Mouse (Mus musculus) MEL (cell line): ENCODE results near the gene Pde4b. TPM values are rescaled to one million over a fixed set of nuclear protein-coding genes. Genes with fewer than 3 reads are reported as not detected.

ENCODE experiments used
- DNase-seq: peaks from one replicate; pipeline ENCODE4 v3.0.0; 2011; ENCODE audit warnings: low read depth, low spot score
- H3K27ac ChIP-seq: 2 replicates; pipeline ENCODE4 v1.5.1; 2012; ENCODE audit warnings: low read depth, mild to moderate bottlenecking, control low read depth, low read length, moderate library complexity; ENCODE audit not compliant: control insufficient read depth
- H3K27me3 ChIP-seq, 2 experiments: fragments of 150-350 bp in 1 of 2; sonication (generic) in 1 of 2; 2 replicates each; pipeline ENCODE4 v1.6.1; 2012; ENCODE audit warnings: low read length in 2 of 2, mild to moderate bottlenecking in 2 of 2, improper control_type of control experiment in 1 of 2, moderate library complexity in 1 of 2; ENCODE audit not compliant: insufficient read depth in 2 of 2, control insufficient read depth in 1 of 2
- H3K36me3 ChIP-seq, 2 experiments: 2 replicates each; pipeline ENCODE4 v1.6.1; 2012 to 2014; ENCODE audit warnings: low read length in 2 of 2, improper control_type of control experiment in 1 of 2, inconsistent platforms in 1 of 2, mild to moderate bottlenecking in 1 of 2; ENCODE audit not compliant: insufficient read depth in 2 of 2, control insufficient read depth in 1 of 2
- H3K4me1 ChIP-seq, 2 experiments: fragments of 150-350 bp in 1 of 2; sonication (generic) in 1 of 2; 2 replicates each; pipeline ENCODE4 v1.6.1; 2012; ENCODE audit warnings: low read length in 2 of 2, improper control_type of control experiment in 1 of 2, mild to moderate bottlenecking in 1 of 2; ENCODE audit not compliant: insufficient read depth in 2 of 2, control insufficient read depth in 1 of 2
- H3K4me3 ChIP-seq, 2 experiments: fragments of 150-350 bp in 1 of 2; sonication (generic) in 1 of 2; 2 replicates each; pipeline ENCODE4 v1.5.1; 2012; ENCODE audit warnings: low read depth in 2 of 2, low read length in 2 of 2, mild to moderate bottlenecking in 2 of 2, moderate library complexity in 2 of 2, control low read depth in 1 of 2, improper control_type of control experiment in 1 of 2; ENCODE audit not compliant: control insufficient read depth in 1 of 2, insufficient read depth in 1 of 2
- H3K79me2 ChIP-seq: 2 replicates; pipeline ENCODE4 v1.6.1; 2012; ENCODE audit warnings: mild to moderate bottlenecking, low read length, moderate library complexity; ENCODE audit not compliant: control insufficient read depth, poor library complexity, insufficient read depth
- H3K9ac ChIP-seq: 2 replicates; pipeline ENCODE4 v1.6.1; 2012; ENCODE audit warnings: low read depth, mild to moderate bottlenecking, control low read depth, low read length, moderate library complexity; ENCODE audit not compliant: control insufficient read depth, poor library complexity, severe bottlenecking
- H3K9me3 ChIP-seq: fragments of 150-350 bp; sonication (generic); replicated peaks from 2 replicates; pipeline ENCODE4 v1.6.1; 2012; ENCODE audit warnings: mild to moderate bottlenecking, low read length, improper control_type of control experiment, moderate library complexity; ENCODE audit not compliant: insufficient read depth
- BHLHE40 ChIP-seq: IDR thresholded peaks from 2 replicates; pipeline ENCODE4 v1.6.1; 2012; ENCODE audit warnings: low read depth, mild to moderate bottlenecking, inconsistent platforms, low read length, improper control_type of control experiment, borderline replicate concordance
- CHD1 ChIP-seq: IDR thresholded peaks from 2 replicates; pipeline ENCODE4 v1.6.1; 2012; ENCODE audit warnings: low read depth, mild to moderate bottlenecking, inconsistent platforms, low read length, improper control_type of control experiment
- E2F4 ChIP-seq: IDR thresholded peaks from 2 replicates; pipeline ENCODE4 v1.6.1; 2011; ENCODE audit warnings: low read depth, low read length, improper control_type of control experiment, borderline replicate concordance
- ELF1 ChIP-seq: IDR thresholded peaks from 2 replicates; pipeline ENCODE4 v1.6.1; 2014; ENCODE audit warnings: low read depth, mild to moderate bottlenecking, inconsistent platforms, low read length, improper control_type of control experiment, moderate library complexity
- ETS1 ChIP-seq: IDR thresholded peaks from 2 replicates; pipeline ENCODE4 v1.6.1; 2012; ENCODE audit warnings: low read depth, mild to moderate bottlenecking, inconsistent platforms, low read length, improper control_type of control experiment, moderate library complexity
- GABPA ChIP-seq: IDR thresholded peaks from 2 replicates; pipeline ENCODE4 v1.6.1; 2012; ENCODE audit warnings: low read depth, mild to moderate bottlenecking, inconsistent platforms, low read length, improper control_type of control experiment, moderate library complexity
- GATA1 ChIP-seq: IDR thresholded peaks from 2 replicates; pipeline ENCODE4 v1.6.1; 2011; ENCODE audit warnings: low read depth, low read length, improper control_type of control experiment
- HCFC1 ChIP-seq: IDR thresholded peaks from 2 replicates; pipeline ENCODE4 v1.6.1; 2012; ENCODE audit warnings: low read depth, mild to moderate bottlenecking, inconsistent platforms, low read length, improper control_type of control experiment, moderate library complexity
- JUND ChIP-seq: IDR thresholded peaks from 2 replicates; pipeline ENCODE4 v1.6.1; 2011; ENCODE audit warnings: low read depth, mild to moderate bottlenecking, improper control_type of control experiment, low read length
- MAFK ChIP-seq: IDR thresholded peaks from 2 replicates; pipeline ENCODE4 v1.6.1; 2011; ENCODE audit warnings: low read depth, mild to moderate bottlenecking, low read length, improper control_type of control experiment, borderline replicate concordance
- MAX ChIP-seq: IDR thresholded peaks from 2 replicates; pipeline ENCODE4 v1.6.1; 2011; ENCODE audit warnings: low read length, improper control_type of control experiment
- MAZ ChIP-seq: IDR thresholded peaks from 2 replicates; pipeline ENCODE4 v1.6.1; 2012; ENCODE audit warnings: low read depth, mild to moderate bottlenecking, inconsistent platforms, low read length, improper control_type of control experiment
- MYB ChIP-seq: IDR thresholded peaks from 2 replicates; pipeline ENCODE4 v1.6.1; 2011; ENCODE audit warnings: mild to moderate bottlenecking, low read depth, low read length, improper control_type of control experiment
- NELFE ChIP-seq: IDR thresholded peaks from 2 replicates; pipeline ENCODE4 v1.6.1; 2011; ENCODE audit warnings: low read depth, low read length, improper control_type of control experiment
- NRF1 ChIP-seq: IDR thresholded peaks from 2 replicates; pipeline ENCODE4 v1.6.1; 2014; ENCODE audit warnings: low read depth, mild to moderate bottlenecking, inconsistent platforms, low read length, improper control_type of control experiment, moderate library complexity; ENCODE audit not compliant: poor library complexity, insufficient read depth, severe bottlenecking
- POLR2A ChIP-seq, 2 experiments: IDR thresholded peaks; 2 replicates each; pipeline ENCODE4 v1.6.1; 2011 to 2012; ENCODE audit warnings: low read length in 2 of 2, mild to moderate bottlenecking in 2 of 2, control low read depth in 1 of 2, improper control_type of control experiment in 1 of 2, low read depth in 1 of 2, moderate library complexity in 1 of 2; ENCODE audit not compliant: control insufficient read depth in 1 of 2, insufficient read depth in 1 of 2, poor library complexity in 1 of 2
- POLR2AphosphoS2 ChIP-seq: IDR thresholded peaks from 2 replicates; pipeline ENCODE4 v1.6.1; 2011; ENCODE audit warnings: low read length, improper control_type of control experiment
- POLR2AphosphoS5 ChIP-seq: IDR thresholded peaks from 2 replicates; pipeline ENCODE4 v1.6.1; 2012; ENCODE audit warnings: low read depth, borderline replicate concordance, mild to moderate bottlenecking, inconsistent platforms, low read length, moderate library complexity, mixed read lengths
- RAD21 ChIP-seq: IDR thresholded peaks from 2 replicates; pipeline ENCODE4 v1.6.1; 2011; ENCODE audit warnings: mild to moderate bottlenecking, low read depth, low read length, improper control_type of control experiment
- SIN3A ChIP-seq: IDR thresholded peaks from 2 replicates; pipeline ENCODE4 v1.6.1; 2012; ENCODE audit warnings: low read length, improper control_type of control experiment, inconsistent platforms
- TAL1 ChIP-seq: IDR thresholded peaks from 2 replicates; pipeline ENCODE4 v1.6.1; 2012; ENCODE audit warnings: mild to moderate bottlenecking, inconsistent platforms, low read length, moderate library complexity, mixed read lengths
- TCF12 ChIP-seq: IDR thresholded peaks from 2 replicates; pipeline ENCODE4 v1.6.1; 2014; ENCODE audit warnings: low read depth, mild to moderate bottlenecking, inconsistent platforms, low read length, improper control_type of control experiment, moderate library complexity
- UBTF ChIP-seq: IDR thresholded peaks from 2 replicates; pipeline ENCODE4 v1.6.1; 2012; ENCODE audit warnings: low read depth, mild to moderate bottlenecking, inconsistent platforms, low read length, improper control_type of control experiment, moderate library complexity, borderline replicate concordance; ENCODE audit not compliant: insufficient read depth
- USF1 ChIP-seq: IDR thresholded peaks from 2 replicates; pipeline ENCODE4 v1.6.1; 2014; ENCODE audit warnings: low read depth, mild to moderate bottlenecking, inconsistent platforms, low read length, improper control_type of control experiment, moderate library complexity
- ZC3H11A ChIP-seq: IDR thresholded peaks from 2 replicates; pipeline ENCODE4 v1.6.1; 2012; ENCODE audit warnings: low read depth, mild to moderate bottlenecking, inconsistent platforms, low read length, improper control_type of control experiment
- ZNF384 ChIP-seq: IDR thresholded peaks from 2 replicates; pipeline ENCODE4 v1.6.1; 2012; ENCODE audit warnings: low read depth, mild to moderate bottlenecking, inconsistent platforms, low read length, improper control_type of control experiment
- polyA plus RNA-seq, 2 experiments: library from polyadenylated mRNA; stranded (reverse) in 1 of 2; unstranded in 1 of 2; fragments of >175 nt in 1 of 2; fragments of >200 nt in 1 of 2; gene quantifications; 2 replicates each; pipeline versions ENCODE4 v1.2.1 to v1.2.4; 2012; ENCODE audit warnings: low replicate concordance in 2 of 2, low read depth in 1 of 2; ENCODE audit not compliant: insufficient read length in 2 of 2, insufficient read depth in 1 of 2, missing spikeins in 1 of 2
- total RNA-seq: library from RNA; depleted of rRNA; stranded (reverse); fragments of 300-350 nt; gene quantifications from 2 replicates; pipeline ENCODE4 v1.2.3, GENCODE M21; 2012

Pde4b gene
- total and polyA plus RNA-seq, 3 experiments = 2.7 to 6.0 TPM; not detected in 1

DNA sequence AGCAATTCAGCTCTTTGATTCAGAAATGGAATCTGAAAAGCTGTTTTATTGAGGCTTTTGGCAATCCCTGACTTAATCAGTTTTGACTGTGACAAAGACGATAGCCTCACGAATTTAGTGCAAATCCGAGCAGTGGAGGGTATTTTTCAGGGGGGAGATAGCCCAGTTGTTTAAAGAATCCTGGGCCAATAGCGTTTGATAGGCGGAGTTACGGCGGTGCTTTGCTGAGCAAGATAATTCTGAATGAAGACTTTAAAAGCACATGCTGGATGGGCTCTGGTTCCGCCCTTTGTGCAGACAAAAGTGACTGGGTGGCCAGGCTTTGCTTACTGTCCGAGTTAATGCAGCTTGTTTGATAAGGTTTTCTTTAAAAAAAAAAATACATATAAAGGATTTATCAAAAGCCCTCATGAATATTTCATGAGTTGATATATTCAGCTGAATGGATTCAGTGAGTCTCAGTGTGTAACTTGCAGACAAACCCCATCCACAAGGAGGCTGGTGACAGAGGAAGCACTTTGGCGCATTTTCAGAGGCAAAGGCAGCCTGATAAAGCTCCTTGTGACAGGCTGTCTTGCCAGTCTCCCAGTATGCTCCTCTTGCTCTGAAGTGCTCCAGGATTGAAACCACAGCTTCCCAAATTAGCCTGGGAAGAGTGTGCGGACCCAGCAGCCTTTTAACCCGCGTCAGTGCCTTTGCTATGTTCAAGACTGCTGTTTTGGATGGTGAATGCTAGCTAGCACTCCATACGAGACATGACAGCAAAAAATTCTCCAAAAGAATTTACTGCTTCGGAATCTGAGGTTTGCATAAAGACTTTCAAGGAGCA is 167.3 kb downstream of the Pde4b start:
- DNase-seq = no peak
- no peak overlapping the region for H3K27ac ChIP-seq
- TF ChIP-seq GATA1 (no peak), MYB (no peak), POLR2AphosphoS5 (no peak), USF1 (no peak), TCF12 (no peak), NELFE (no peak), GABPA (no peak), MAZ (no peak), ZNF384 (no peak), TAL1 (no peak), POLR2AphosphoS2 (no peak), RAD21 (no peak), ETS1 (no peak), ELF1 (no peak), MAFK (no peak), UBTF (no peak), SIN3A (no peak)
- no peak overlapping the region for H3K4me3 ChIP-seq
- H3K27me3 ChIP-seq = no peaks in the 10 kb centered on the region
- no peaks in the 10 kb centered on the region for H3K36me3 ChIP-seq
- no peaks in the 10 kb centered on the region for H3K4me1 ChIP-seq
- H3K9ac ChIP-seq = no peak overlapping the region
- H3K79me2 ChIP-seq = no peaks in the 10 kb centered on the region
- no peaks in the 10 kb centered on the region for H3K9me3 ChIP-seq

DNA sequence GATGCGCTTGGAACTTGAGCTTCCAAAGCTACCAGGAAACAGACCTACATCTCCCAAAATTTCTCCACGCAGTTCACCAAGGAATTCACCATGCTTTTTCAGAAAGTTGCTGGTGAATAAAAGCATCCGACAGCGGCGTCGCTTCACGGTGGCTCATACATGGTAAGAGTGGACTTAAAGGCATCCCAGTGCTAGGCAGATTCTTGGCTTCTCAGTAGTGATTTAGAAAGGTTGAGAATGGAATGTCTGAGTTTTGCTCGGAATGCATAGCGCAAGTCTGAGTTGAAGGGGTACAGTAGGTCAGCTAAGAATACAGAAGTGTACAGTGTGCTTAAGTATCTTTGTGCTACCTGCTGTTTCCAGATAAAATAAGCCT is 167.9 kb downstream of the Pde4b start:
- Histone ChIP-seq H3K27me3 (no peaks in the 10 kb centered on the region), H3K9me3 (no peaks in the 10 kb centered on the region), H3K79me2 (no peaks in the 10 kb centered on the region), H3K9ac (no peak overlapping the region)
- no peak for DNase-seq
- TF ChIP-seq ZC3H11A (no peak), ZNF384 (no peak), UBTF (no peak), NRF1 (no peak), CHD1 (no peak), NELFE (no peak), E2F4 (no peak), POLR2A (IDR thresholded peaks at IDR 0.05; ENCODE audit: control insufficient read depth in 1 of 2, insufficient read depth in 1 of 2, low read depth in 1 of 2, low read length in 2 of 2, poor library complexity in 1 of 2) (no peak), ELF1 (no peak), JUND (no peak), BHLHE40 (no peak), MAX (no peak), HCFC1 (no peak), RAD21 (no peak), MAFK (no peak), POLR2AphosphoS2 (no peak)
- TF ChIP-seq, all 39 proteins: peak for 0
- no peaks in the 10 kb centered on the region for H3K4me1 ChIP-seq
- H3K27ac ChIP-seq = no peak overlapping the region
- H3K36me3 ChIP-seq = no peaks in the 10 kb centered on the region
- H3K4me3 ChIP-seq = no peak overlapping the region
